Mouse (Mus musculus) embryonic fibroblast, embryonic 13.5 days (primary cell): Measurements from ENCODE around the gene Tlr13.

Source experiments
- CTCF ChIP-seq: IDR thresholded peaks from 2 replicates; pipeline ENCODE4 v1.5.1; 2011; ENCODE audit warnings: mild to moderate bottlenecking, control low read depth, low read length, moderate library complexity, borderline replicate concordance; ENCODE audit not compliant: insufficient read depth
- POLR2A ChIP-seq: IDR thresholded peaks from 2 replicates; pipeline ENCODE4 v1.6.1; 2011; ENCODE audit warnings: low read depth, mild to moderate bottlenecking, control low read depth, low read length, moderate library complexity

DNA sequence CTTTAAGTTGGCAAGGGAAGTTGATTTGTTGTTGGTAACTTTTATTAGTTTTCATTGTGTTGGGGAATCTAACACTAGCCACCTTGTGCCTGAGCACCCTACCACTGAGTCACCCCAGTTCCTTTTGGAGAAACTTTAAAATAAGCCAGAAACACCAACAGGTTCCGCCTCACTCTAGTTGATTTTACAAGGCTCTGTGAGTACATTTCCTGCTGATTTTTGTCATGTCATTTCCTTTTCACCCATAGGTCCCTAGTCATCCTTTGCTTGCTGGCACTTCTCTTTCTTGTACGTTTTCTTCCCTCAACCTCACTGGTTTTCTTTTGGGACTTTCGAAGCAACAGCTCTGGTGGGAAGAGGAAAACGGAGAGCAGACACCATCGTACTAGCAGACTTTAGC, 46.4 kb downstream of the Tlr13 start:
- no peak for TF ChIP-seq CTCF
- no peak for TF ChIP-seq POLR2A
